Mouse (Mus musculus) A20 (cell line): ENCODE measurements around the gene Sp140.
"Not testable (repeated sequence)": the region's sequence is repeated elsewhere in the genome, so short reads cannot be mapped to it uniquely, and the experiment has no call there.

ENCODE experiments used
- DNase-seq: peaks from one replicate; pipeline ENCODE4 v3.0.0-alpha.2; 2011; ENCODE audit warnings: low read depth, low spot score

The Sp140 gene

DNA sequence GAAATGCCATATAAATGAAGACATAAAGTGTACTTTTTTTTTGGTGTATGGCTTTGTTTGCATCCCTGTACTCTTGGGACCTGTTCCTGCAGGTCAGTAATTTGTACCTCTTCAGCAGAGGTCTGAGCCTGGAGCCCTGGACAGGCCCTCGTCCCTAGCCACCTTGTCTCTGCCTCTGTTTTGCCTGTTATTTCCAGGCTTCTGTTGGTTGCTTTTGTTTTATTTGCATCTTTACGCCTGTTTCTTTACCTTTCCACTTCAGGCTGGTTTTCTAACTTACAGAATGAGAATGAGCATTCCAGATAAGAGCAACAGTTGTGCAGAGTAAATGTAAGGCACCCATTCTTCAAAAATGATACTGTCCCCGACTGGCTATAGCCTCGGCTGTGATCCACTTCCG is at the start of gene Sp140:
Gene Sp140, plus strand, starts transcription at position 301 of the 400 bp plus-strand sequence.
- DNase-seq: not testable (repeated sequence)

DNA sequence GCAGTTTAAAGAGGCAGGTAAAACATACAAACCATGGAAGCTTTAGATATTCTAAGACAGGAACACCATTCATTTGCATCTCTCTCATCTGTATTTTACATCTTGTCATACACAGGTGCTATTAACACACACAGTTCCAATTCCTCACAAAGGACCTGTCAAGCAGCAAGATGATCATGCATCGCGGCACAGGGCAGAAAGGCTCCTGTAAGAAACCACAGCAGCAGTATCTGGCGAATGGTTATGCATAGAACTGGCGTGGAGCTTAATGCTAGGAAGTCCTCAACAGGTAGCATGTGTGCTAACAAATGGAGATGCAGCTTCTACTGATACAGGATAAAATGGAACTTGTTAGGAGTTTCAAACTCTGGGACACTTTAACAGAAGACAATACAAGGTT is 44.9 kb upstream of the Sp140 start:
- DNase-seq: not testable (repeated sequence)

DNA sequence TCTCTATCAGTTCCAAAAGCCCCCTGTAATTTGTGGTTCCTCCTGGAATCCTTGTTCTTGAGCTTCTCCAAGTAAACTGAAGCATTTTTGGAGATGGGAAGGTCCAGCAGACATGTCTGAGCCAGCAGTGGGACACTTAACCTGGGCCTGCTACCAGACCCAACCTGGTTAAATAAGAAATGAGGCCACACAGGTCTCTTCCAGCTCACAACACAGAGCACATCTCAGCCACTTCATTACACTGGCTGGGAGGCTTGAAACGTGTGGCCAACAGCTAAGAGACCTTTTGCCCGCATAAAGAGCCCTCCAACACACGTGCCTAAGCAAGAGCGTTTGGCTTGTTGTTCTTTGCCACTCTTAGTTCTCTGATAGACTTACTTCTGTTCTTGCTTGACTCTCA is 26.6 kb upstream of the Sp140 start:
- DNase-seq: peak; percentile 27

DNA sequence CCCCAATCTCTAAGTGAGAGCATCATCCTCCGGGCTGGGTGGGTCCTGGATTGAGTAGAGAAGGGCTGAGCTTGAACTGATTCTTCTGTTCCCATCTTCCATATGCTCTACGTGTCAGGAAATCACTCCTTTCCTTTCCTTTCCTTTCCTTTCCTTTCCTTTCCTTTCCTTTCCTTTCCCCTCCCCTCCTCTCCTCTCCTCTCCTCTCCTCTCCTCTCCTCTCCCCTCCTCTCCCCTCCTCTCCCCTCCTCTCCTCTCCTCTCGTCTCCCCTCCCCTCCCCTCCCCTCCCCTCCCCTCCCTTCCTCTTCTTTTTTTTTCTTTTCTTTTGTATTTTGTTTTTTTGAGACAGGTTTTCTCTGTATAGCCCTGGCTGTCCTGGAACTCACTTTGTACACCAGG is 24.8 kb upstream of the Sp140 start, which contains the start of gene G530012D18Rik:
Gene G530012D18Rik, plus strand, starts transcription at position 301 of the 400 bp plus-strand sequence.
- not testable (repeated sequence) for DNase-seq

DNA sequence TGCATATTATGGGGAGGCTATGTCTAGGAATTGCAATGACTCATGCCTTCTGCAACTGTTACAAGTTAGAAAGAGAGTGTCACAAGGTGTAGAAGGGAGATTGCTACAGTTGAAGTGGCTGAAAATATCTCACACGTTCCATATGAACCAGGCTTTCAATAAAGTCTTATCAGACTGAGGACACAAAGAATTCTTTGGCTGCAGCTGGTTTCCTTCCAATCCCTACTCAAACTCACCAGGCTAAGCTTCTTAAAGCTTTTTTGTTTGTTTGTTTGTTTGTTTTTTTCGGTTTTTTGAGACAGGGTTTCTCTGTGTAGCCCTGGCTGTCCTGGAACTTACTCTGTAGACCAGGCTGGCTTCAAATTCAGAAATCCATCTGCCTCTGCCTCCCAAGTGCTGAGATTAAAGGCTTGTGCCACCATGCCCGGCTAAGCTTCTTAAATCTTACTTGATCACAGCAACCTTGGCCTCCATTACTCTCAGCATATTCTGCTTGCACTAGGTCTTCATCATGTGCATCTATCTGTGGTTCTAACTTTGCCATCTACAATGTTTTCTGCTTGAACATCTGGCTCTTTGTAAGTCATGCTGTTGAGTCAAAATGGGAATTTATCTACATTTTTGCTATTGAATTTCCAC is 21.7 kb upstream of the Sp140 start:
- not testable (repeated sequence) for DNase-seq

DNA sequence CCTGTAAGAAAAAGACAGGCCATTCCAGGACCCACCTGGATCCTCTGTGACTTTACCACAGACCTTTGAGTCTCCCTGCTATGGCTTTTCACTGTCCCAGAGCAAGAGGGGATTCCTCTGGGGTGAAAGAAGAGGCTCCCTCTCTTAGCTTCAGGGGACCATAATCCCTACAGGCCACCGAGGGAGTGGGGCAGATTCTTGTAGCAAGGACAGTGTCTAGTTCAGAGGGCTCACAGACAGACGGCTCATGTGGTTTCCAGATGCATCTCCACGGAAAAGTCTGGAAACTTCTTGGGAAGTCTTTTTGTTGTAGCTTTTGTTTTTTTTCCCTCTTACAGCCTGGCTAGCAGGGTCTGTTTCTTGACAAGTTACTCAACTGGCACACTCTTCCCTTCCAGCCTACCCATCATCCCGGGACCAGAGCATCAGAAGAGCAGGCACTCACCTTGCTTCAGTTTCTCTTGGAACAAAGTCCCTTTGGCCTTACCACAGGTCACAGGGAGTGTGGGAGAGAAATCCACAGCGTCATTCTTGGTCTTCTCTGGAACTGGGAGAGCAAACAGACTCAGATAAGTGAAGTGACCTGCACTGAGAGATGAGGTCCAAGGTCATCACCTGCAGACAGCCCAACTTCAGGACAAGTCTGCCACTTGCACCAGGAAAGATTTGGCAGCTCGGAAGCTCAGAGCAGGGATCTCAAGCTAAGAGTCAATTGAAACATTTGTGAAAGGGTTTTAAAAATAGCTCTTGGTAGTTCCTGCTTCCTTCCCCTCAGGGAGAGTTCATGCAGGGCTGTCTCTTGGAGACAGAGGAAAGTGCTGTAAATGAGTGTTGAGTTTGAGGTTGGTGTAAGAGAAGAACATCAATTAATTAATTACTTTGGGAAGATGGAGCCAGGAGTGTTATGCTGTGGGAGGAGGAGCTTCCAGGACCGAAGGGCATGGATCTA is 20.7 kb upstream of the Sp140 start:
- not testable (repeated sequence) for DNase-seq

DNA sequence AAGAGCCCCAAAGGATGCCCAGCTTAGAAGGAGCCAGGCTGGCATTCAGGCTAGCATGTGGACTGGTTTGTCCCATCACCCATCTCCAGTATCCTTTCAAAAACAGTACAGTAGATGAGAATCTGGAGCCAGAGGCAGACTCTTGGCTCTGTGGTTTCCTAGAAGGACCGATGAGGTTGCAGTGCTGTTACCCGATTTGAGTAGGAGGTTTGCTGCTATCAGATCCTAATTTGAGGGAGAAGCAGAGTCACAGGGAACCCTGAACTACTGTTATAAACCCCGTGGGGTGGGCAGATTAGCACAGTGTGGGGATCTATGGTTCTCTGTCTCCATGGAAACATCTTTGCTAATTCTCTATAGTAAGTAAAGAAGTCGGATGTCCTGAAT is 20.0 kb upstream of the Sp140 start:
- DNase-seq: not testable (repeated sequence)

DNA sequence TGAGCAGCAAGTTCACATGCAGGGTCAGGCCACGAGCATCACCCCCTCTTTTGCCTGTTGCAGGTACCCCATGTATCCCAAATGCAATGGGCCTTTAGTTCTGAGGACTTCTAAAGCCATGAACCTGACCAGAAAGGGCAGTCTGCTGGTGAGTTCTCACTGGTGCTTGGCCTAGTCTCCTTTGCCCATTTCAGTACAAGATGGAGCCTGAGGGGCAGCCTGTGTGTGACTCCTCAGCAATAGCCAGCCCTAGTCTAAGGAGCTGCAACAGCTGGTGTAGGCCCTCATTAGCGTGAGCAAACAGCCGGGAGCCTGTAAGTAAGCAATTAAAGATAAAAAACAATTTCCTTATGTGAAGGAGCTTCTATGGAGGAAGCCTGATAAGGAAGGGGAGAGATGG is 19.6 kb upstream of the Sp140 start:
- DNase-seq: not testable (repeated sequence)

DNA sequence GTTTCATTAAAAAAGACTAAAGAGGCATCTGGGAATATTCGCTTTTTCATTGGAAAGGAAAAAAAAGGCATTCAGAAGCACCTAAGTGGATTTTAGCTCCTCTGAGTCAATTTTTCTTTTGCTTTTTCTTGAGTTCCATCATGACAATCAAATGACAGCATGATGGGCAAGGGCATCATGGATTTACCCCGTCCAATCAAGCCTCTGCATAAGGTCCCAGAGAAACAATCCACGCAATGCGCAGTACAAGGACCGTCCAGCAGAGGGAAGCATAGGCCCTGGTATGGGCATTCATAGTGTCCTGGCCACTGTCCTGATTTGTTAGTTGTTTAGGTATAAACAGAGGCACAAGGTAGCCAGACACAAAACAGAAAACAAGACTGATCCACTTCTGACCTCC is 18.7 kb upstream of the Sp140 start:
- peak; percentile 36 for DNase-seq

DNA sequence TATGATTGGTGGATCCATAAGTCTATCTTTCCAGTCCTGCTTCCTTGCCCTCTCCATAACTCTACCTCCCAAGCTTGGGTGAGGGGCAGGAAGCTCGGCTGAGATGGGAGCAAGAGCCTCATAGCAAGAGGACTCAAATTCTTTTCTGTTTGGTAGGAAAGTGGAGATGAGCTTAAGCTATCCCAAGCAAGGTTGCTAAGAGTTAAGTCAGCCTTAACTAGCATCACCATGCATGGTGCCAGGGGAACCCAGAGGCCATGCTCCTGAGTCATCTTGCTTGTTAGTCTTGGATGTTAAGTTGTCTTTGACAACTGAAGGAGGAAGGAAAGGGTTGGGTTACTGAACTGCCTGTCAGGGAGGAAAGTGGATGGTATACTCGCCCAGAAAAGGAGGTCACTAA is 11.5 kb upstream of the Sp140 start:
- DNase-seq: not testable (repeated sequence)

DNA sequence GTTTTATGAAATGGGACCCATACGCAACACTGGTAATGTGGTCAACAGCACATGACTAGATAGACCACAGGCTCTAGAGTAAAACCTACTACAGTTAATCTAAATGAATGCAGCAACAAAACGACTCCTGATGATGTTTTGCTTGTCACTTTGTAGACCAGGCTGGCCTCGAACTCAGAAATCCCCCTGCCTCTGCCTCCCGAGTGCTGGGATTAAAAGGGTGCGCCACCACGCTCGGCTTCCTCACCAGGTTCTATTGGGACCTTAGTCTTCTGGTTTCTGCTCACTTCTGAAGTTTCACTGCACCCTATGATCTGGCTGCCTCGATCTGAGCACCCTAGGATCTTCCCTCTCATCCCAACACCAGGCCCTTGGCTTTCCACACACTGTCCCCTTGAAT is 7.7 kb upstream of the Sp140 start:
- not testable (repeated sequence) for DNase-seq

DNA sequence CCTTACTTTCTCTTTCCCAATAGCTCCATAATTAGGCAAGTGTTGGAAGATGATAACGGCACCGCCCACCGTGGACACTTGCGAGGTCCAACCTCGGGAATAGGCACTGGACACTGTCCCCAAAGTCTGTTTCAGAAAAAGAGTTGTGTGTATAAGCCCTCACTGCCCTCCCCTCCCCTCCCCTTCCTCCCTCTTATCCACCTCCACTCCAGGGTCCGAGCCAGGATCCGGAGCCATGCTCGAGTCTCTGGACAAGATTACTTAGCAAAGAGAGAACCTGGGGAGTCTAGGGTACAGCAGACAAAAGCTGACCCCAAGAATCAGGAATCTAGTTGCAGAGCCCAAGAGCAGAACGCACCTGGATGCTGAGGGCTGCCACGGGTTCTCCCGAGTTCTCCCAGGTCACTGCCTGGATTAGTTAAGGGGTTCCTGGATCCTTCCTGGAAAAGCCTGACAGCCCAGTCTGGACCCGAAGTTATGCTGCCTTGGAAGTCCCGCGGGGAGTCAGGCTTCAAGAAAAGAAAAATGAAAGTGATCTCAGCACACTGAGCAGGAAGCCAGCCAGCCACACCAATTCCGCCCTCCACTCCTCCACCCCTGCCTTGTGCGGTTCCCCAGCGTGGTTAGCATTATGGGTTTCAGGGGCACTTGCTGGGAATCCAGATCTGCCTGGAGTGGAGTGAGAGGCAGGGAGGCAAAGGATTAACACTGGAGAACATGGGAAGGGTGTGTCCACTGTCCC is 1.7 kb upstream of the Sp140 start, which contains the start of gene Sp110:
Gene Sp110, minus strand, starts transcription at position 547 of the 742 bp plus-strand sequence.
- DNase-seq: peak; percentile 69

DNA sequence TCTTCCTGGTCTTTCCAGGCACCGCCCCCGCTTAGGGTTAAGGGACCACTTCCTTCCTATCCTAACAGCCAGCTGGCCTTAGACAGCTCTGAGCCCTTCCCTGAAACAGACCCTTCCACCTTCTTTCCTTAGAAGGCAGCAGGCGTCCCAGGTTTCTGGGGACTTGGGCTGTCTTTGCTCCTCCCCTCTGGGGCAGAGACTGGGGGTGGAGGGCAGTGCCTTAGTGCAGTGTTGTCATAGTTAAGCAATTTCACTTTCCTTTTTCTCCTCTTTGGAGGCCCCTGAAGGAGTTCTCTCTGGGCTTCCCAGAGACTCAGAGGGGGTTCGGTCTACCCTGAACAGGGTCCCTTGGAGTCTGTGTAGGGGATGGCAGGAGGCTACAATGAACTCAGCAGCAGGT is 616 bp downstream of the Sp140 start:
- DNase-seq: peak; percentile 74

DNA sequence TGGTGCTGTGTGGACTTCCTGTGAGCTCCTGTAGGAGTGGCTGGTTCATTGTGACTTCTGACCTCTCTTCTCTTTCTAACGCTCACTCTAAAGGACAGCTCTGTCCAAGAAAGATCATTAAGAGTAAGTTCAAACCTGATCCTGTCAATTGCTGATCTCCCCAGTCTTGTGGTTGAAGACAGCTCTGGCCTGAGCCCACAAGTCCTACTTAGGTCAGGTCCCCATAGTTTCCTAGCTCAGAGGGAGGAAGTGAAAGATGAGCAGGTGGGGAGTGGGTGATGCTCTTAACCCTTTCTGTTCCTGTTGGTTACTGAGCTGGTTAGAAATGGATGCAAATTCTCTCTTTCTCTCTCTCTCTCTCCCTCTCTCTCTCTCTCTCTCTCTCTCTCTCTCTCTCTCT is 4.2 kb downstream of the Sp140 start:
- not testable (repeated sequence) for DNase-seq

DNA sequence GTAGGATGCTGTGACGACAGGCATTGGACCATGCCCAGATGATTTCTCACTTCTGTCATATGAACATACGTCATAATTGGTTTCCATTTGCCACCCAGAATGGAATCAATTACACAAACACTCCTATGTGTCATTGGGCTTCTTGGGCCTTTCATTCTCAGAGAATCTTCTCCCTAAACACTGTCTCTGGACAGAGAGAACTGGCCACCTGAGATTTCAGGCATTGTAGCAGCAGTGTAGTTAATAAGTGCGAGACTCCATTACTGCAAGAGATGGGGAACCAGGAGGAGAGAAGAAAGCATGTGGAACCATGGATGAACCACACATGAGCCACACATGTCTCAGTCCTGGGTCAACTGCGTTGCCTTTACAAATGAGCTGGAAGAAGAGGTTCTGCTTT is 8.2 kb downstream of the Sp140 start:
- peak; percentile 59 for DNase-seq

DNA sequence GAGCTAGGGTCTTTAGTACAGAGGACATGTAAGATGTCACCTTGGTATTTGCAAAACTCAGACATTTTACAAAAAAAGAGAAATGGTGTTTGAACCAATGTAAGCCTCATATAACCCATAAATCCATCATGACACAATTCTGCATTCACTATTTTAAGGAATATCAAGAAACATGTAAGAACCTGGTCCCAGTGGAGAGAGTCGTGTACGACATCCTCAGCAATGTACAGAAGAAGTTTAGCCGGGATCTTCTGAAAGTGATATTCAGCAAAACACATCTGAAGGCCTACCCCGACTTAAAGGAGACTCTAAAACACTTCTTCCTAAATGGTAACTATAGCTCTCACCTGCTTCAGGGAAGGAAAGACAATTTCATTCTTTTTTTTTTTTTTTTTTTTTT is 10.4 kb downstream of the Sp140 start:
- not testable (repeated sequence) for DNase-seq

DNA sequence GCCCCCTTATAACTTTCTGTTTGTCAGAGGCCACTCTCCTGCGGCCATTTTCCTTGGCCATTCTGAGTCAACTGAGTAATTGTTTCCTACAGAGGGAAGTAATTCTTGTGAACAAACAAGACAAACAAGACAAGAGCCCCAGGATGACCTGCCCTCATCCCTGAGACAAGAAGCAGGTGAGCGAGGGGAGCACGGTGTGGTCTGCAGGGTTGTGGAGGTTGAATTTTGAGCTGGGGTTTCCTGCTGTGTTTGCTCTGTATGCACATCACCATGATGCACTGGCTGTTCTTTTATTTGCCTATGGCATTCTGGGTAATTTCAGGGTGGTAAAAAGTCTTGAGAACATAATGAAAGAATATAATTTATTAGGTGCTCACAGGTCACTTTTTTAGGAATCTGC is 14.9 kb downstream of the Sp140 start:
- DNase-seq: not testable (repeated sequence)

DNA sequence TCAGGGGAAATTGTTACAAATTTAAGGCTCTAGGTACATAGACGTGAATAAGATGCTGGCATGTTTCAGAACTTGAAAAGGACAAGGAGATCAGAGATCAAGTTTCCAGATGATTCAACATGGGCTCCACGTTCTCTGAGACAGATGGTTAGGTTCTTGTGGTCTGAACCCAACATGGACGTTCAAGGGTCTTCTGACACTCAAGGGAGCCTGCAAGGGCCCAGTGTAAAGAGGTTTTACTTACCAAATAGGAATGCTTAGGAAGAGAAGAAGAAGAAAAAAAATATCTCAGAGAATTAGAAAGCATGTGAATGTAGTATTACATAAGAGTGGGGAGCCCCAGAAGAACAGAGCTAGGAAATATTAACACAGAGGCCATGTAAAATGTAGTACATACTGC is 15.6 kb downstream of the Sp140 start:
- not testable (repeated sequence) for DNase-seq

DNA sequence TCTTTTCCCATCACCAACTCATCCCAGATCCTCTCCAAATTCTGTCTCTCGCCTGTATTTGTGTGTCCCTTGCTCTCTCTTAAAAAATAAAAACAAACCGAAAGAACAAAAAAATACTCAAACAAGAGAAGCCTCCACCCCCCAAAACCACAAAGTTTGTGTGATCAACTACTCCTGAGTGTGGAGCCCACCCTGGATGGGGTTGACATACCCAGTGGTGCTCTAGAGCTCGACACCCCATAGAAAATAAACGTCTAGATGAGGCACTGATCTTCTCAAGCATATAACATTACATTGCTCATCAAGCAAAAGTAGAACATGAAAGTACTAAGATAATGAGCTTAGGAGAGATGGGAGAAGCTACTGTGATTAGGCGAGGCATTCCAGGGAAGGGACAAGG is 17.0 kb downstream of the Sp140 start:
- not testable (repeated sequence) for DNase-seq

DNA sequence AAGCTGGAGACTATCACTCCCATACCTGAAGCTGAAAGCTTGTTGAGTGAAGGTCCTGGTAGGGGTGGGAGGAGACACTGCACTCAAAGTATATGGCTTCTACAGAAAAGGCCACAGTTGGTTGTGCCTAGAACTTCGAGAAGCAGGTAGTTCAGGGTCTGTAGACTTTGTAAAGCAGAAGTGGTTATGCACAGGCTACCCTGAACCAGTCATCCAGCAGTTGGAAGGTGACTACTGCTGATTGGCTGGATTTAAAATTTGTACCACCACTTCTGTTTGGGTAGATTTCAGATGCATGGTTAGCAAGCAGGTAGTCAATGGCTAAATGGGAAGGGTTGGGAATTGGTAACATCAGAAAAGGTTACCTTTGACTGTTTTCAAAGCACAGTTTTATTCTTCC is 18.5 kb downstream of the Sp140 start:
- peak; percentile 41 for DNase-seq

DNA sequence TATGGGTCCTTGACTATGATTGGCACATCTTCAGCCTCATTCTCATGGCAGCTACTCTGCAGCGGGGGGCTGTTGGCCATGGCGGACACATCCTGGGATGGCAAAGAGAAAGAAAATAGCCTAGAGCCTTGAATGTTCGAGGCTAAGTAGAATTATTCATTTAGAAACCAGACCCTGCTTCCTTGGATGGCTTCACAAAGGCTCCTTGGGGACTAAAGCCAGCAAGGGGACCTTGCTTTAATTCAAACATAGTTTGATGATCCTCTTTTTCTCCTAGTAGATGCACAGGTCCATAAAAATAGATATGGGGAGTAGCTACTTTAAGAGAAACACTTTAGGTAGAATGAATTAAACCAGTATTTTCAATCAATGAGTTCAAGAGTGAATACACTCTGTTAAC is 36.8 kb downstream of the Sp140 start:
- DNase-seq: not testable (repeated sequence)

DNA sequence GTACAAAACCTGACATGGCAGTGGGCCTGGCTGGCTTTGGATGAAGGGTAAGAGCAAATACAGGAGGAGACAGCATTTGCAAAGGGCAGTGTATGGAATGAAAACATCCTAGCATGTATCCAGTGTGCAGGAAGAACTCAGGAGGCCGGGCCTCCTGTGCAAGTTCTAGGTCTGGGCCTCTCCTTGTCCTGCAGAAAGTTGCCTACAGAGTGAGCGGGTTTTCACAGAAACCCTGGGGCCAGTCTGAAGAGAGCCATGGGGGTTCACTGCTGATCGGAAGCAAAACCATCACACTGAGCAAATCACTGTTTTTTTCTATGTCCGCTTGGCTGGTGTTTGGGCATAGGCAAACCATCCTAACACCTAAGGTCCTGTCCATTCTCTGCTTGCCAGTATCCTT is 38.0 kb downstream of the Sp140 start:
- not testable (repeated sequence) for DNase-seq
